Mouse (Mus musculus) cortical plate, adult 2 months (tissue): ENCODE data around the gene Cd59a.

Experiments
- CTCF ChIP-seq: fragments of 200-500 bp; IDR thresholded peaks from 2 replicates; pipeline ENCODE4 v1.5.1; 2011; ENCODE audit warnings: mild to moderate bottlenecking, control low read depth, low read length; ENCODE audit not compliant: insufficient read depth; ENCODE audit errors: extremely low read depth
- POLR2A ChIP-seq: fragments of 200-500 bp; IDR thresholded peaks from 2 replicates; pipeline ENCODE4 v1.6.1; 2011; ENCODE audit warnings: mild to moderate bottlenecking, low read length, control low read depth; ENCODE audit not compliant: insufficient read depth; ENCODE audit errors: extremely low read depth

DNA sequence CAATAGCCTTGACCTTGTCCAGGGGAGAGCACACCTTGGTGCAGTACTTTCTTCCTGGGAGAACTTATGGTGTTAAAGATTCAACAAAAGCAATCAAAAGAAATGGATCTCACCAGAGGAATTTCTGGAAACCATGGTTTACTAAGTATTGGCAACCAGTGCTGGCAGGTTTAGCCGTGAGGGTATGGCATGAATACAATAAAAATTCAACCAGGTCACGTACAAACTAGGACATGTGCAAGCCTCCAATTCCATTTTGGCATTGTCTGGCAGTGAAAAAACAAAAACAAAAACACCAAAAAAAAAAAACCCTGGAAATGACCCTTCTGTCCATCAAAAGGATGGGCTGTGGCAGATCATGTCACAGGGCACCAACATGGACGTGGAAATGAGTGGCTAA is 58.3 kb downstream of the Cd59a start:
- no peak for TF ChIP-seq CTCF
- TF ChIP-seq POLR2A, result no peak
